ENCODE assay signal across 10 mouse cellular contexts in the genomic region with DNA sequence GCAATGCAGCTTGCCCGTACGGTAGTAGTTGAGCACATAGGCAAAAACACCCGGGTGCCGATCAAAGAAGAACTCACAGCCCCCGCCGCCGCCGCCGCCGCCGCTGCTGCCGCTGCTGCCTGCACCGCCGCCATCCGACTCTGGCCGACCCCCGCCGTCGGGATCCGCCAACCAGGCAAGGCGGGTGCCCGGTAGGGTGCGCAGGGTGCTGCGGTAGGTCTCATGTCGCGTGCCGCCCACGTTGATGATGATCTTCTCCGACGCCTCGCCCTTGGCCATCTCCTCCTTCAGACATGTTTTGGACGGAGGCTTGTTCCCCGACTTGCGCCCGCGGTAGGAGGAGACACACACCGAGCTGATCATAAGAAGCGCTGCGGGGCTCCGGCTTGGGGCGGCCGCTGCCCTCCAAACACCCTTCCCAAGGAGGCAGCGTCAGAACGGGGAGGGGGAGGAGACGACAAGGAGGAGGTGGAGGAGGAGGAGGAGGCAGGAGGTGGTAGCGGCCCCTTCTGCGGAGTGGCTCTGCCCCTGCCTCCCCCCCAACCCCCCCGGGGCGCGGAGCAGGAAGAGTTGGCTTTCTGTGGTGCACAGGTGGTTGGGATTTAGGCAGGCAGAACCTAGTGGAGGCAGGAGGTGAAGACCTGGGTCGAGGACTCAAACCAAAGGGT. TPM values are rescaled to one million over a fixed set of nuclear protein-coding genes. Genes with fewer than 3 reads are reported as not detected.
A peak's percentile ranks its signal among the peaks of the same experiment; 100 is the strongest.
DNase-seq lines count a peak whose midpoint lies in the region; ATAC-seq and TF ChIP-seq lines count a peak whose summit lies in the region.
"Had no signal": no experiment of that assay in that cellular context is flagged by ENCODE, and none has a peak within 500 bp of the region (broad histone marks: within the 10 kb centered on the region; RNA-seq: fewer than 3 reads in every experiment).

No protein-coding gene starts in this region.

- H3K4me2 ChIP-seq in lung, postnatal 0 days (replicated peaks; ENCODE audit: low read depth, low read length): peak overlapping the region; percentile 62
- peak overlapping the region; percentile 97 for H3K4me2 ChIP-seq in forebrain, embryonic 16.5 days (ENCODE audit: low read length)
- peak overlapping the region; percentile 93 for H3K4me2 ChIP-seq in kidney, embryonic 16.5 days (replicated peaks; ENCODE audit: low read depth, low read length)

- peak overlapping the region; percentile 40 for H3K4me3 ChIP-seq in lung, postnatal 0 days (ENCODE audit: low read depth, low read length)
- peak overlapping the region; percentile 59 for H3K4me3 ChIP-seq in forebrain, embryonic 16.5 days (replicated peaks; ENCODE audit: low read length)
- peak overlapping the region; percentile 55 for H3K4me3 ChIP-seq in kidney, embryonic 16.5 days (ENCODE audit: low read length)
- H3K4me3 ChIP-seq: erythroblast, embryonic 14.5 days; myocyte had no signal

- H3K27me3 ChIP-seq in lung, postnatal 0 days (replicated peaks; ENCODE audit: insufficient read depth, low read length): peaks cover 66% of the 10 kb centered on the region
- H3K27me3 ChIP-seq in forebrain, embryonic 16.5 days (replicated peaks; ENCODE audit: control insufficient read depth, insufficient read depth, low read length): peaks cover 66% of the 10 kb centered on the region
- H3K27me3 ChIP-seq in kidney, embryonic 16.5 days (ENCODE audit: insufficient read depth, low read length): peaks cover 90% of the 10 kb centered on the region

- no peak for ATAC-seq in lung, postnatal 0 days
- ATAC-seq in forebrain, embryonic 16.5 days: peak; percentile 13
- no peak for ATAC-seq in kidney, embryonic 16.5 days (ENCODE audit: low FRiP score, low TSS enrichment)

- under 1% methylated on average over 34 of the region's 51 CpGs for WGBS in lung, postnatal 0 days
- under 1% methylated on average over 51 of the region's 51 CpGs for WGBS in forebrain, embryonic 16.5 days
- WGBS in kidney, embryonic 16.5 days: under 1% methylated on average over 46 of the region's 51 CpGs

- no peaks in the 10 kb centered on the region for H3K9me3 ChIP-seq in lung, postnatal 0 days (ENCODE audit: low read length)
- no peaks in the 10 kb centered on the region for H3K9me3 ChIP-seq in forebrain, embryonic 16.5 days (ENCODE audit: control insufficient read depth, low read length)
- no peaks in the 10 kb centered on the region for H3K9me3 ChIP-seq in kidney, embryonic 16.5 days (ENCODE audit: low read length)

- no peaks in the 10 kb centered on the region for H3K36me3 ChIP-seq in lung, postnatal 0 days (ENCODE audit: insufficient read depth, low read length)
- H3K36me3 ChIP-seq in forebrain, embryonic 16.5 days (ENCODE audit: control insufficient read depth, insufficient read depth): no peaks in the 10 kb centered on the region
- no peaks in the 10 kb centered on the region for H3K36me3 ChIP-seq in kidney, embryonic 16.5 days (ENCODE audit: insufficient read depth, low read length)

- H3K4me1 ChIP-seq in lung, postnatal 0 days (ENCODE audit: insufficient read depth, low read depth, low read length): peaks cover 11% of the 10 kb centered on the region; the same call in 1 of the 2 replicates
- peaks cover 25% of the 10 kb centered on the region for H3K4me1 ChIP-seq in forebrain, embryonic 16.5 days (replicated peaks; ENCODE audit: control insufficient read depth, insufficient read depth, low read length)
- peaks cover 23% of the 10 kb centered on the region for H3K4me1 ChIP-seq in kidney, embryonic 16.5 days (ENCODE audit: insufficient read depth, low read length)

- H3K9ac ChIP-seq in lung, postnatal 0 days (replicated peaks; ENCODE audit: low read depth): no peak overlapping the region
- peak overlapping the region; percentile 61 for H3K9ac ChIP-seq in forebrain, embryonic 16.5 days (replicated peaks; ENCODE audit: low read depth, low read length)
- H3K9ac ChIP-seq in kidney, embryonic 16.5 days (replicated peaks; ENCODE audit: low read length): no peak overlapping the region; the same call in 1 of the 2 replicates

- TF ChIP-seq EP300 in lung, postnatal 0 days (IDR thresholded peaks at IDR 0.05): no peak

- DNase-seq in adrenal gland, postnatal 14 days: peak; percentile 35
- DNase-seq in adrenal gland, adult 2 months: no peak
- DNase-seq in lung, postnatal 0 days (ENCODE audit: low spot score): no peak
- DNase-seq in lung, postnatal 25 days (ENCODE audit: low spot score): no peak
- peak; percentile 66 for DNase-seq in neural tube, embryonic 10.5 days (ENCODE audit: extremely low spot score, low spot score)
- DNase-seq in MN1 (ENCODE audit: low spot score): no peak

- no peak overlapping the region for H3K27ac ChIP-seq in lung, postnatal 0 days (ENCODE audit: low read length)
- H3K27ac ChIP-seq in forebrain, embryonic 16.5 days (ENCODE audit: low read length): no peak overlapping the region
- H3K27ac ChIP-seq in kidney, embryonic 16.5 days (ENCODE audit: low read length): no peak overlapping the region

- TF ChIP-seq CTCF in lung, postnatal 0 days (IDR thresholded peaks at IDR 0.05): no peak

RNA-seq across cellular contexts. Expression of a gene that starts 0.7 kb away (rescaled TPM):
- total RNA-seq in adrenal gland, postnatal 14 days (2021): 7.4 and 8.1 TPM in 2 replicates
- total RNA-seq in adrenal gland, adult 2 months (2021): 10 to 100 TPM in 1 of 2 experiments, 1 to 10 TPM in 1; 7.4 to 13.6 TPM
- 8.6 and 10.0 TPM in 2 replicates for polyA plus RNA-seq in adrenal gland, adult 2 months (2012; rRNA removed)
- 0.02 TPM in 1 of 2 replicates, not detected in the other for polyA plus RNA-seq in lung, postnatal 0 days (2015; fragmentation: Nextera tagmentation; extraction: Ambion mirVana)
- 1.7 and 2.3 TPM in 2 replicates for polyA plus RNA-seq in forebrain, embryonic 16.5 days (2015; fragmentation: Nextera tagmentation; extraction: Ambion mirVana)
- polyA plus RNA-seq in kidney, embryonic 16.5 days (2015; fragmentation: Nextera tagmentation; extraction: Ambion mirVana): 0.15 and 0.24 TPM in 2 replicates
- polyA plus RNA-seq: erythroblast, embryonic 14.5 days; myocyte had no signal

RNA-seq across cellular contexts. Expression of a gene that starts 59.2 kb away (rescaled TPM):
- total RNA-seq in adrenal gland, postnatal 14 days (2021): 3.1 and 3.3 TPM in 2 replicates
- total RNA-seq in adrenal gland, adult 2 months (2021): 10 to 100 TPM in 1 of 2 experiments, 1 to 10 TPM in 1; 4.3 to 13.3 TPM
- polyA plus RNA-seq in adrenal gland, adult 2 months (2012; rRNA removed): 1.8 and 2.8 TPM in 2 replicates
- 0.38 and 0.84 TPM in 2 replicates for polyA plus RNA-seq in lung, postnatal 0 days (2015; fragmentation: Nextera tagmentation; extraction: Ambion mirVana)
- 16.0 and 21.6 TPM in 2 replicates for polyA plus RNA-seq in forebrain, embryonic 16.5 days (2015; fragmentation: Nextera tagmentation; extraction: Ambion mirVana)
- polyA plus RNA-seq in kidney, embryonic 16.5 days (2015; fragmentation: Nextera tagmentation; extraction: Ambion mirVana): 2.8 and 3.8 TPM in 2 replicates
- polyA plus RNA-seq: erythroblast, embryonic 14.5 days had no signal

Comparison
In these comparisons a context has a peak if more than half of its experiments do, and no peak if none do; other contexts are left out.
1. DNase-seq: peak in adrenal gland, postnatal 14 days (single experiment) and neural tube, embryonic 10.5 days (single experiment); none in adrenal gland, adult 2 months (single experiment), lung, postnatal 0 days (single experiment), lung, postnatal 25 days (single experiment) and MN1 (single experiment).
2. Peak in every context shown above with its lines, with median percentiles within 50 percentile points of each other: H3K4me2 ChIP-seq and H3K4me3 ChIP-seq.